Mouse (Mus musculus): ENCODE data around the gene 4930469K13Rik. TPM values are rescaled to one million over a fixed set of nuclear protein-coding genes. Genes with fewer than 3 reads are reported as not detected.
A peak's percentile ranks its signal among the peaks of the same experiment; 100 is the strongest.

The 4930469K13Rik gene
- polyA plus RNA-seq, 1 experiment from 2014 or later, result 0.46 TPM

GRCm38 (mm10) chr11:34031015-34031805, 67.1 kb downstream of the 4930469K13Rik start:
- Histone ChIP-seq H3K36me3 (no peaks in the 10 kb centered on the region), H3K4me3 (no peak overlapping the region), H3K27me3 (no peaks in the 10 kb centered on the region), H3K4me1 (no peaks in the 10 kb centered on the region), H3K9me3 (no peaks in the 10 kb centered on the region), H3K4me2 (no peak overlapping the region), H3K27ac (no peak overlapping the region), H3K9ac (no peak overlapping the region)
- no peak for ATAC-seq (ENCODE audit: borderline replicate concordance, extremely low read depth, low FRiP score, low TSS enrichment)
- WGBS, result 53% methylated on average over 8 of the region's 8 CpGs

GRCm38 (mm10) chr11:34029658-34030057, 68.7 kb downstream of the 4930469K13Rik start:
- Histone ChIP-seq H3K27me3 (no peaks in the 10 kb centered on the region), H3K4me3 (no peak overlapping the region), H3K9me3 (no peaks in the 10 kb centered on the region), H3K9ac (no peak overlapping the region), H3K4me1 (no peaks in the 10 kb centered on the region), H3K27ac (no peak overlapping the region), H3K36me3 (no peaks in the 10 kb centered on the region), H3K4me2 (no peak overlapping the region)
- ATAC-seq (ENCODE audit: borderline replicate concordance, extremely low read depth, low FRiP score, low TSS enrichment), result no peak
- 72% methylated on average over 5 of the region's 5 CpGs for WGBS

GRCm38 (mm10) chr11:34025091-34025490, 73.3 kb downstream of the 4930469K13Rik start:
- H3K36me3 ChIP-seq, result no peaks in the 10 kb centered on the region
- no peak overlapping the region for H3K27ac ChIP-seq
- H3K9me3 ChIP-seq, result no peaks in the 10 kb centered on the region
- WGBS, result 61% methylated on average over 1 of the region's 1 CpGs
- no peak overlapping the region for H3K4me2 ChIP-seq
- no peak overlapping the region for H3K9ac ChIP-seq
- ATAC-seq (ENCODE audit: borderline replicate concordance, extremely low read depth, low FRiP score, low TSS enrichment), result no peak
- H3K4me3 ChIP-seq, result no peak overlapping the region
- no peaks in the 10 kb centered on the region for H3K4me1 ChIP-seq
- no peaks in the 10 kb centered on the region for H3K27me3 ChIP-seq

- no peaks in the 10 kb centered on the region for H3K36me3 ChIP-seq
- H3K9ac ChIP-seq, result no peak overlapping the region
- no peak overlapping the region for H3K4me2 ChIP-seq
- 75% methylated on average over 6 of the region's 6 CpGs for WGBS
- H3K9me3 ChIP-seq, result no peaks in the 10 kb centered on the region
- no peak overlapping the region for H3K27ac ChIP-seq
- ATAC-seq (ENCODE audit: borderline replicate concordance, extremely low read depth, low FRiP score, low TSS enrichment), result no peak
- no peaks in the 10 kb centered on the region for H3K27me3 ChIP-seq
- H3K4me1 ChIP-seq, result peaks cover 5% of the 10 kb centered on the region; the same call in 1 of the 2 replicates
- H3K4me3 ChIP-seq, result no peak overlapping the region
Measured at GRCm38 (mm10) chr11:34012007-34012652, 86.2 kb downstream of the 4930469K13Rik start.

- WGBS, result 47% methylated on average over 4 of the region's 4 CpGs
- Histone ChIP-seq H3K4me1 (peaks cover 5% of the 10 kb centered on the region; the same call in 1 of the 2 replicates), H3K27me3 (no peaks in the 10 kb centered on the region), H3K36me3 (no peaks in the 10 kb centered on the region), H3K4me3 (no peak overlapping the region), H3K9me3 (no peaks in the 10 kb centered on the region), H3K9ac (no peak overlapping the region), H3K27ac (peak overlapping the region; percentile 27; the same call in 1 of the 2 replicates), H3K4me2 (no peak overlapping the region)
- peak; percentile 62; the same call in 1 of the 2 replicates for ATAC-seq (ENCODE audit: borderline replicate concordance, extremely low read depth, low FRiP score, low TSS enrichment)
Measured at GRCm38 (mm10) chr11:34010859-34011172, 87.5 kb downstream of the 4930469K13Rik start.

GRCm38 (mm10) chr11:34010133-34010858, 88.1 kb downstream of the 4930469K13Rik start:
- no peaks in the 10 kb centered on the region for H3K27me3 ChIP-seq
- H3K9me3 ChIP-seq, result no peaks in the 10 kb centered on the region
- no peaks in the 10 kb centered on the region for H3K36me3 ChIP-seq
- 67% methylated on average over 7 of the region's 7 CpGs for WGBS
- no peak overlapping the region for H3K9ac ChIP-seq
- peaks cover 5% of the 10 kb centered on the region; the same call in 1 of the 2 replicates for H3K4me1 ChIP-seq
- peak overlapping the region; percentile 27; the same call in 1 of the 2 replicates for H3K27ac ChIP-seq
- no peak overlapping the region for H3K4me3 ChIP-seq
- peak; percentile 28; the same call in 1 of the 2 replicates for ATAC-seq (ENCODE audit: borderline replicate concordance, extremely low read depth, low FRiP score, low TSS enrichment)
- no peak overlapping the region for H3K4me2 ChIP-seq

- Histone ChIP-seq H3K9me3 (no peaks in the 10 kb centered on the region), H3K4me1 (peaks cover 5% of the 10 kb centered on the region; the same call in 1 of the 2 replicates), H3K4me2 (no peak overlapping the region), H3K9ac (no peak overlapping the region), H3K27ac (no peak overlapping the region), H3K27me3 (no peaks in the 10 kb centered on the region), H3K36me3 (no peaks in the 10 kb centered on the region), H3K4me3 (no peak overlapping the region)
- WGBS, result 77% methylated on average over 12 of the region's 12 CpGs
- ATAC-seq (ENCODE audit: borderline replicate concordance, extremely low read depth, low FRiP score, low TSS enrichment), result no peak
Measured at GRCm38 (mm10) chr11:34009316-34010087, 88.9 kb downstream of the 4930469K13Rik start.

GRCm38 (mm10) chr11:34008702-34009101, 89.7 kb downstream of the 4930469K13Rik start:
- no peak overlapping the region for H3K4me2 ChIP-seq
- H3K9ac ChIP-seq, result no peak overlapping the region
- no peak overlapping the region for H3K4me3 ChIP-seq
- no peak; the same call in 1 of the 2 replicates for ATAC-seq (ENCODE audit: borderline replicate concordance, extremely low read depth, low FRiP score, low TSS enrichment)
- 31% methylated on average over 9 of the region's 9 CpGs for WGBS
- H3K9me3 ChIP-seq, result no peaks in the 10 kb centered on the region
- no peaks in the 10 kb centered on the region for H3K36me3 ChIP-seq
- peaks cover 5% of the 10 kb centered on the region; the same call in 1 of the 2 replicates for H3K4me1 ChIP-seq
- H3K27ac ChIP-seq, result peak overlapping the region; percentile 18; the same call in 1 of the 2 replicates
- no peaks in the 10 kb centered on the region for H3K27me3 ChIP-seq

- Histone ChIP-seq H3K4me2 (no peak overlapping the region), H3K27ac (peak overlapping the region; percentile 18; the same call in 1 of the 2 replicates), H3K9ac (no peak overlapping the region), H3K4me3 (no peak overlapping the region), H3K36me3 (no peaks in the 10 kb centered on the region), H3K9me3 (no peaks in the 10 kb centered on the region), H3K27me3 (no peaks in the 10 kb centered on the region), H3K4me1 (peaks cover 5% of the 10 kb centered on the region; the same call in 1 of the 2 replicates)
- ATAC-seq (ENCODE audit: borderline replicate concordance, extremely low read depth, low FRiP score, low TSS enrichment), result no peak
- 80% methylated on average over 11 of the region's 11 CpGs for WGBS
Measured at GRCm38 (mm10) chr11:34008214-34008613, 90.1 kb downstream of the 4930469K13Rik start.

- no peaks in the 10 kb centered on the region for H3K27me3 ChIP-seq
- H3K4me1 ChIP-seq, result peaks cover 5% of the 10 kb centered on the region; the same call in 1 of the 2 replicates
- H3K36me3 ChIP-seq, result no peaks in the 10 kb centered on the region
- ATAC-seq (ENCODE audit: borderline replicate concordance, extremely low read depth, low FRiP score, low TSS enrichment), result no peak
- no peaks in the 10 kb centered on the region for H3K9me3 ChIP-seq
- no peak overlapping the region for H3K4me2 ChIP-seq
- H3K9ac ChIP-seq, result no peak overlapping the region
- 65% methylated on average over 2 of the region's 2 CpGs for WGBS
- no peak overlapping the region for H3K27ac ChIP-seq
- H3K4me3 ChIP-seq, result no peak overlapping the region
Measured at GRCm38 (mm10) chr11:34007616-34008015, 90.7 kb downstream of the 4930469K13Rik start.

- 71% methylated on average over 5 of the region's 5 CpGs for WGBS
Measured at GRCm38 (mm10) chr11:34002593-34002965, 95.8 kb downstream of the 4930469K13Rik start.

More at GRCm38 (mm10) chr11:34002593-34002965, 95.8 kb downstream of the 4930469K13Rik start:
- Histone ChIP-seq H3K4me2 (no peak overlapping the region), H3K27ac (no peak overlapping the region), H3K4me3 (no peak overlapping the region), H3K36me3 (no peaks in the 10 kb centered on the region), H3K9ac (no peak overlapping the region), H3K4me1 (no peaks in the 10 kb centered on the region), H3K27me3 (no peaks in the 10 kb centered on the region), H3K9me3 (no peaks in the 10 kb centered on the region)
- ATAC-seq (ENCODE audit: borderline replicate concordance, extremely low read depth, low FRiP score, low TSS enrichment), result no peak

Data from lung, embryonic 15.5 days (tissue).